Mouse (Mus musculus) ES-Bruce4 (cell line): ENCODE data around the gene Ap2b1. TPM values are rescaled to one million over a fixed set of nuclear protein-coding genes. Genes with fewer than 3 reads are reported as not detected.

Experiments
- H3K27ac ChIP-seq: 2 replicates; pipeline ENCODE4 v1.5.1; 2012; ENCODE audit warnings: low read length, inconsistent platforms; ENCODE audit not compliant: insufficient read depth
- H3K27me3 ChIP-seq: 2 replicates; pipeline ENCODE4 v1.6.1; 2012; ENCODE audit warnings: mild to moderate bottlenecking, low read length, inconsistent platforms; ENCODE audit not compliant: control insufficient read depth, poor library complexity, insufficient read depth, severe bottlenecking
- H3K36me3 ChIP-seq: 2 replicates; pipeline ENCODE4 v1.6.1; 2012; ENCODE audit warnings: inconsistent platforms, mild to moderate bottlenecking, low read length, moderate library complexity; ENCODE audit not compliant: control insufficient read depth, poor library complexity, insufficient read depth, severe bottlenecking
- H3K4me1 ChIP-seq: one replicate; pipeline ENCODE4 v1.8.1; 2011; ENCODE audit warnings: low read length; ENCODE audit not compliant: control insufficient read depth, insufficient read depth
- H3K4me3 ChIP-seq: 2 replicates; pipeline ENCODE4 v1.5.1; 2011; ENCODE audit warnings: low read depth, mild to moderate bottlenecking, low read length
- H3K9ac ChIP-seq: 2 replicates; pipeline ENCODE4 v1.6.1; 2012; ENCODE audit warnings: low read depth, mild to moderate bottlenecking, inconsistent platforms; ENCODE audit not compliant: poor library complexity, severe bottlenecking
- H3K9me3 ChIP-seq: replicated peaks from 2 replicates; pipeline ENCODE4 v1.6.1; 2012; ENCODE audit warnings: mild to moderate bottlenecking, low read length, inconsistent platforms; ENCODE audit not compliant: control insufficient read depth, poor library complexity, insufficient read depth, severe bottlenecking
- CTCF ChIP-seq: IDR thresholded peaks from one replicate; pipeline ENCODE4 v1.8.1; 2011; ENCODE audit warnings: low read depth, low read length
- EP300 ChIP-seq: IDR thresholded peaks from 2 replicates; pipeline ENCODE4 v1.6.1; 2011; ENCODE audit warnings: low read depth, low read length; ENCODE audit not compliant: insufficient read depth
- POLR2A ChIP-seq: IDR thresholded peaks from one replicate; pipeline ENCODE4 v1.8.1; 2011; ENCODE audit warnings: low read length; ENCODE audit not compliant: insufficient read depth
- polyA plus RNA-seq: library from polyadenylated mRNA; stranded (reverse); fragments of >200 nt; gene quantifications from 2 replicates; pipeline ENCODE4 v1.2.4, GENCODE M21; 2011; ENCODE audit warnings: low read depth; ENCODE audit not compliant: missing spikeins, insufficient read depth, insufficient read length

Ap2b1 gene
- polyA plus RNA-seq, 1 experiment = 196 TPM

DNA sequence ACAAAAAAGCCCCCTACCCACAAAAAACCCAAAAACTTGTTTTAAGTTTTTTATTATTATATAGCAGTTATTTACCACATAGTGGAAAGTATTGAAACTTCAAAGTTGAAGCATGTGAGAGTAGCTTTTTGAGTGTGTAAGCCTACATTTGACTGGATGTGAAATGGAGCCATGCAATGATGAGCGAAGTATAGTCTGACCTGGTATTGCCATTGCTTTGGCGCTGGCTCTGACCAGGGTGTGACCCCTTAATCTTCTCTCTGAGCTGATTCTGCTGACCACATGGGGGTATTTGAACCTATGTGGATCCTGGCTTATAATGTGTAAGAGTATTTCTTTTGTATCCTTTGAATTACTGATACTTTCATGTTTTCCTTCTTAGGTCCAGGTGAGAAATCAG lies 4.7 kb upstream of the Ap2b1 start:
- H3K9ac ChIP-seq = no peak overlapping the region
- peaks cover 32% of the 10 kb centered on the region for H3K36me3 ChIP-seq
- H3K27ac ChIP-seq = no peak overlapping the region
- TF ChIP-seq EP300 (no peak), POLR2A (no peak), CTCF (no peak)
- no peaks in the 10 kb centered on the region for H3K9me3 ChIP-seq
- no peaks in the 10 kb centered on the region for H3K27me3 ChIP-seq
- H3K4me3 ChIP-seq = no peak overlapping the region
- peaks cover 2% of the 10 kb centered on the region for H3K4me1 ChIP-seq

DNA sequence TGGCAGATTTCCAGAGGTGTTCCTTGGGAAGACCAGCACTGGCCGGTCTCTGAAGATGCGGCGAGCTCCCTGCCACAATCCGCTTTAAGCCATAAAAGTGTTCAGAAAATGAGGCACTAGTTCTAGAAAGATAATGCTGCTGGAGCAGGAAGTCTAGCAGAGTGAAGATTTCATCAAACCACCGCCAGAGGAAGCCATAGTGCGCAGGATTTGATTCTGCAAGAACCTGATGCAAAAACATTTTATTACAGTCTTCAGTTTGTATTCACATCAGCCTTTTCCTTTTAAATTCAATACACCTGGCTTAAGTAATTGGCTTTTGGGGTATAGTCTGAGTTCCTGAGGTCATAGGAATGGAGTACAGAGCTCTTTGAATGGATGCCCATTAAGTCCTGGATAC lies 1.0 kb upstream of the Ap2b1 start:
- Histone ChIP-seq H3K27ac (no peak overlapping the region), H3K27me3 (no peaks in the 10 kb centered on the region), H3K9me3 (no peaks in the 10 kb centered on the region), H3K4me1 (peaks cover 2% of the 10 kb centered on the region), H3K36me3 (peaks cover 32% of the 10 kb centered on the region), H3K9ac (peak overlapping the region; percentile 81), H3K4me3 (peak overlapping the region; percentile 61)
- TF ChIP-seq EP300 = no peak
- TF ChIP-seq CTCF = no peak
- TF ChIP-seq POLR2A = no peak

DNA sequence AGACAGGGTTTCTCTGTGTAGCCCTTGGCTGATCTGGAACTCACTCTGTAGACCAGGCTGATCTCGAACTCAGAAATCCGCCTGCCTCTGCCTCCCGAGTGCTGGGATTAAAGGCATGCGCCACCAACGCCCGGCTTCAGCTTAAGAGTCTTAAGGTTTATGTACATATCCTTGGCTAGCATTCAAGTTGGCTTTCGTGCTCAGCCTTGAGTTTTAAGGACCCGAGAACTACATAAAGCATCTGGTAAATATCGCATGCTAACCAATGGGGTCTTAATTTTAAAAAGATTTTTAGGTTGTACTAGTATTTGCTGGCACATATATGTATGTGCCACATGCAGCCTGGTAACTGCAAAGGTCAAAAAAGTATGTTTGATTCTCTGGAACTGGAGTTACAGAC lies 900 bp downstream of the Ap2b1 start:
- H3K9ac ChIP-seq = peak overlapping the region; percentile 81; the same call in 1 of the 2 replicates
- H3K27ac ChIP-seq = no peak overlapping the region
- TF ChIP-seq EP300 (no peak), POLR2A (no peak), CTCF (no peak)
- peaks cover 2% of the 10 kb centered on the region for H3K4me1 ChIP-seq
- no peaks in the 10 kb centered on the region for H3K9me3 ChIP-seq
- no peak overlapping the region for H3K4me3 ChIP-seq
- H3K27me3 ChIP-seq = no peaks in the 10 kb centered on the region
- peaks cover 21% of the 10 kb centered on the region for H3K36me3 ChIP-seq

DNA sequence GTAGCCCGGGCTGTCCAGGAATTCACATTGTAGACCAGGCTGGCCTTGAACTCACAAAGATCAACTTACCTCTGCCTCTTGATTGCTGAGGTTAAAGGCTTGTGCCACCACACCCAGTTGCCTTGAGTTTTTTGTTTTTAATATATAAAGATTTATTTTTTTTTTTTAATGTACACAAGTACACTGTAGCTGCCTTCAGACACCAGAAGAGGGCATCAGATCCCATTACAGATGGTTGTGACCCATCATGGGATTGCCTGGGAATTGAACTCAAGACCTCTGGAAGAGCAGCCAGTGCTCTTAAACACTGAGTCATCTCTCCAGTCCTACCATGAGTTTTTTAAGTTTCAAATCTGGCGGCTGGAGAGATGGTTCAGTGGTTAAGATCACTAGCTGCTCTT lies 2.6 kb downstream of the Ap2b1 start:
- no peak overlapping the region for H3K27ac ChIP-seq
- H3K4me1 ChIP-seq = peaks cover 2% of the 10 kb centered on the region
- TF ChIP-seq EP300 = no peak
- TF ChIP-seq POLR2A = no peak
- no peak for TF ChIP-seq CTCF
- H3K9me3 ChIP-seq = no peaks in the 10 kb centered on the region
- peaks cover 5% of the 10 kb centered on the region; the same call in 1 of the 2 replicates for H3K36me3 ChIP-seq
- H3K4me3 ChIP-seq = no peak overlapping the region
- no peaks in the 10 kb centered on the region for H3K27me3 ChIP-seq
- H3K9ac ChIP-seq = peak overlapping the region; percentile 77; the same call in 1 of the 2 replicates

DNA sequence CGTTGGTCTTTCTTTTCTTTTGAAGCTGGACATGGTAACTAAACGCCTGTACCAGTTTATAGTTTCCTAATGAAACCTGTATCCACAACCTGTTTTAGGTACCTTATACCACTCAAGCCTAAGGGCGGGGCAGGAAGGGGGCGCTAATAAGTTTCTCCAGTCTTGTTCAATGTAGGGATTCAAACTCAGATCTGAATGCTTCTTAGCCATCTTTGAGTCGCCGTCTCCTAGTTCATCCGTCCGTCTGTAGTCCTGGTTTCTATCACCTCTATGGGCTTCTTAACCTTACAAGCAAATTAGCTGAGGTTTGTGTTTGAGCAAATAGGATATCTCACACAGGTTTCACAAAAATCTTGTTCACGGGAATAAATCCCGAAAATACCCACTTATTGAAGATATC lies 3.3 kb downstream of the Ap2b1 start:
- H3K27me3 ChIP-seq = no peaks in the 10 kb centered on the region
- peak overlapping the region; percentile 74 for H3K27ac ChIP-seq
- H3K9me3 ChIP-seq = no peaks in the 10 kb centered on the region
- H3K4me1 ChIP-seq = peaks cover 2% of the 10 kb centered on the region
- H3K9ac ChIP-seq = peak overlapping the region; percentile 77
- 0 out of 2 replicates have a peak, but pooled peaks cover 2% of the 10 kb centered on the region for H3K36me3 ChIP-seq
- TF ChIP-seq EP300 (no peak), POLR2A (no peak), CTCF (no peak)
- peak overlapping the region; percentile 98 for H3K4me3 ChIP-seq

DNA sequence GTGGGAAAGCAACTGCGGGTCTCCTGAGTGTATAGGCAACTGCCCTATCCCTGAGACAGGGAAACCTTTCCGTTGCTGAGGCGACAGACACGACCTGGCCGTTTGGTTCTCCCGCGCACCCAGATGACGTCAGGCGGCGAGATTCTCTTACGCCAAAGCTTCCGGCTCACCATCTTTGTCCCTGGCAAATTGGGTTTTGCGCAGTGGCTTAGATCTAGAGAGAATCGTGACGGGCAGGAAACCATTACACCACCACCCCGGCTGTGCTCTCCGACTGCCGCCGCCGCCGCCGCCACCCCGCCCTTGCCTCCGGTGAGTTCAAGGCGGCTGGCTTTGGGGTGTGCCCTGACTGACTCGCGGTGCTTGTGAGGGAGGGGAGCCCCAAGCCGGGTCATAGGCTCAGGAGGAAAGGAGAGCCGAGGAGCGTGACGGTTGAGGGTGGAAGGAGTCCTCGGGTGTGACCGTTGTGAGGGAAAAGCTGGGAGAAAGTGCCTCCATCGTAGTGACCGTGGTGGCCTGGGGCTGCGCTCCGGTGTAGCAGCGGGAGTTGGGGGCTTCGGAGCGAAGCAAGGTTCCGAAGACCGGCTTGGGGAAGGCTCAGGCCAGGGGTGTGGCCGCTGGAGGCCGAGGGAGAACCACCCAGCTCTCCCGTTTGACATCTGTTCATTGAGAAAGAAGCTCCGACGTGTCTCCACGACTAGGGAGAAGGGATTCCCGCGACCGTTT lies 3.9 kb downstream of the Ap2b1 start, which contains the start of gene Pex12:
TSS of gene Pex12 (minus strand) at position 61 of the 726 bp plus-strand sequence.
- no peaks in the 10 kb centered on the region for H3K27me3 ChIP-seq
- H3K4me1 ChIP-seq = no peaks in the 10 kb centered on the region
- no peaks in the 10 kb centered on the region for H3K9me3 ChIP-seq
- peak within 1 kb of the TSS; percentile 98 for H3K4me3 ChIP-seq
- no peaks in the 10 kb centered on the region for H3K36me3 ChIP-seq
- peak within 1 kb of the TSS; percentile 77 for H3K9ac ChIP-seq
- H3K27ac ChIP-seq = peak within 1 kb of the TSS; percentile 74
- no peak for TF ChIP-seq CTCF
- TF ChIP-seq POLR2A = peak; percentile 25
- peak; percentile 47; the same call in 1 of the 2 replicates for TF ChIP-seq EP300
